Mouse (Mus musculus) kidney, embryonic 16.5 days (tissue): ENCODE data around the gene Gas2l2. TPM values are rescaled to one million over a fixed set of nuclear protein-coding genes. Genes with fewer than 3 reads are reported as not detected.

Experiments used
- ATAC-seq: fragments of 200-750 bp; cut with Nextera tagmentation; 2 replicates; pipeline ENCODE4 v1.8.0; 2017; ENCODE audit warnings: moderate TSS enrichment; ENCODE audit not compliant: low FRiP score, low TSS enrichment
- H3K27ac ChIP-seq: fragments of 300-500 bp; sonication (generic); 2 replicates; pipeline ENCODE4 v1.5.1; 2014; ENCODE audit warnings: low read length
- H3K27me3 ChIP-seq: fragments of 300-500 bp; sonication (generic); 2 replicates; pipeline ENCODE4 v1.6.1; 2014; ENCODE audit warnings: low read length, control low read depth, mixed read lengths; ENCODE audit not compliant: insufficient read depth
- H3K36me3 ChIP-seq: fragments of 300-500 bp; sonication (generic); 2 replicates; pipeline ENCODE4 v1.6.1; 2014; ENCODE audit warnings: low read length, control low read depth, mixed read lengths; ENCODE audit not compliant: insufficient read depth
- H3K4me1 ChIP-seq: fragments of 300-500 bp; sonication (generic); 2 replicates; pipeline ENCODE4 v1.6.1; 2014; ENCODE audit warnings: low read length, control low read depth, mixed read lengths; ENCODE audit not compliant: insufficient read depth
- H3K4me2 ChIP-seq: fragments of 300-500 bp; sonication (generic); replicated peaks from 2 replicates; pipeline ENCODE4 v1.6.1; 2014; ENCODE audit warnings: low read depth, low read length
- H3K4me3 ChIP-seq: fragments of 300-500 bp; sonication (generic); 2 replicates; pipeline ENCODE4 v1.5.1; 2014; ENCODE audit warnings: mild to moderate bottlenecking, low read length
- H3K9ac ChIP-seq: fragments of 300-500 bp; sonication (generic); replicated peaks from 2 replicates; pipeline ENCODE4 v1.6.1; 2014; ENCODE audit warnings: low read length
- H3K9me3 ChIP-seq: fragments of 300-500 bp; sonication (generic); 2 replicates; pipeline ENCODE4 v1.6.1; 2016; ENCODE audit warnings: low read length, control low read depth
- WGBS: fragments of 180-500 bp; shearing (Covaris S2); extraction: QIAGEN DNeasy Blood & Tissue Kit; methylation state at CpG from one replicate; pipeline ENCODE4 v1.1.7; 2014; 5-methylcytosine and 5-hydroxymethylcytosine counted together
- polyA plus RNA-seq: library from polyadenylated mRNA; unstranded; fragments of >200 nt; fragmentation: Nextera tagmentation; extraction: Ambion mirVana; gene quantifications from 2 replicates; pipeline ENCODE4 v1.2.1, GENCODE M21; 2015

The Gas2l2 gene
- polyA plus RNA-seq, 1 experiment from 2014 or later = not detected

- Histone ChIP-seq H3K9me3 (no peaks in the 10 kb centered on the region), H3K4me2 (no peak overlapping the region), H3K27me3 (peaks cover 40% of the 10 kb centered on the region), H3K4me1 (peaks cover 3% of the 10 kb centered on the region; the same call in 1 of the 2 replicates), H3K36me3 (no peaks in the 10 kb centered on the region), H3K4me3 (no peak overlapping the region), H3K9ac (no peak overlapping the region), H3K27ac (no peak overlapping the region)
- no peak for ATAC-seq
- 7% methylated on average over 8 of the region's 8 CpGs for WGBS
Measured at GRCm38 (mm10) chr11:83424681-83425080, 4.6 kb downstream of the Gas2l2 start.

GRCm38 (mm10) chr11:83421305-83421704, 8.0 kb downstream of the Gas2l2 start:
- H3K4me2 ChIP-seq = no peak overlapping the region
- no peak overlapping the region for H3K27ac ChIP-seq
- no peaks in the 10 kb centered on the region for H3K36me3 ChIP-seq
- peaks cover 35% of the 10 kb centered on the region for H3K27me3 ChIP-seq
- H3K9me3 ChIP-seq = no peaks in the 10 kb centered on the region
- 2% methylated on average over 9 of the region's 9 CpGs for WGBS
- H3K9ac ChIP-seq = no peak overlapping the region
- ATAC-seq = no peak
- H3K4me3 ChIP-seq = no peak overlapping the region
- peaks cover 7% of the 10 kb centered on the region; the same call in 1 of the 2 replicates for H3K4me1 ChIP-seq

GRCm38 (mm10) chr11:83420338-83420737, 8.9 kb downstream of the Gas2l2 start:
- peaks cover 32% of the 10 kb centered on the region for H3K27me3 ChIP-seq
- no peak for ATAC-seq
- WGBS = 39% methylated on average over 4 of the region's 4 CpGs

GRCm38 (mm10) chr11:83418566-83418965, 10.7 kb downstream of the Gas2l2 start:
- Histone ChIP-seq H3K27ac (no peak overlapping the region), H3K4me1 (peaks cover 7% of the 10 kb centered on the region; the same call in 1 of the 2 replicates), H3K9ac (no peak overlapping the region), H3K4me2 (no peak overlapping the region; the same call in 1 of the 2 replicates), H3K9me3 (no peaks in the 10 kb centered on the region), H3K36me3 (no peaks in the 10 kb centered on the region), H3K4me3 (no peak overlapping the region), H3K27me3 (peaks cover 32% of the 10 kb centered on the region)
- 6% methylated on average over 38 of the region's 38 CpGs for WGBS
- peak; percentile 27; the same call in 1 of the 2 replicates for ATAC-seq

More at GRCm38 (mm10) chr11:83420338-83420737, 8.9 kb downstream of the Gas2l2 start:
- Histone ChIP-seq H3K4me1 (peaks cover 7% of the 10 kb centered on the region; the same call in 1 of the 2 replicates), H3K9ac (no peak overlapping the region), H3K36me3 (no peaks in the 10 kb centered on the region), H3K4me3 (no peak overlapping the region), H3K9me3 (no peaks in the 10 kb centered on the region), H3K4me2 (no peak overlapping the region), H3K27ac (no peak overlapping the region)

- H3K4me2 ChIP-seq = no peak overlapping the region
- H3K27me3 ChIP-seq = peaks cover 32% of the 10 kb centered on the region
- H3K4me3 ChIP-seq = no peak overlapping the region
- no peaks in the 10 kb centered on the region for H3K36me3 ChIP-seq
- no peak overlapping the region for H3K27ac ChIP-seq
- ATAC-seq = no peak
- H3K9me3 ChIP-seq = no peaks in the 10 kb centered on the region
- no peak overlapping the region for H3K9ac ChIP-seq
- H3K4me1 ChIP-seq = peaks cover 7% of the 10 kb centered on the region; the same call in 1 of the 2 replicates
- 81% methylated on average over 7 of the region's 7 CpGs for WGBS
Measured at GRCm38 (mm10) chr11:83417708-83418107, 11.5 kb downstream of the Gas2l2 start.

- H3K4me3 ChIP-seq = no peak overlapping the region
- no peak overlapping the region for H3K27ac ChIP-seq
- H3K9ac ChIP-seq = no peak overlapping the region
- no peak overlapping the region for H3K4me2 ChIP-seq
- 4% methylated on average over 5 of the region's 5 CpGs for WGBS
- peaks cover 7% of the 10 kb centered on the region; the same call in 1 of the 2 replicates for H3K4me1 ChIP-seq
- H3K9me3 ChIP-seq = no peaks in the 10 kb centered on the region
- ATAC-seq = no peak
- H3K27me3 ChIP-seq = peaks cover 32% of the 10 kb centered on the region
- H3K36me3 ChIP-seq = no peaks in the 10 kb centered on the region
Measured at GRCm38 (mm10) chr11:83417080-83417479, 12.2 kb downstream of the Gas2l2 start.

GRCm38 (mm10) chr11:83410510-83410909, 18.7 kb downstream of the Gas2l2 start:
- Histone ChIP-seq H3K4me1 (no peaks in the 10 kb centered on the region), H3K4me2 (no peak overlapping the region), H3K9me3 (no peaks in the 10 kb centered on the region), H3K36me3 (no peaks in the 10 kb centered on the region), H3K27ac (no peak overlapping the region), H3K4me3 (no peak overlapping the region), H3K9ac (no peak overlapping the region), H3K27me3 (no peaks in the 10 kb centered on the region)
- WGBS = 68% methylated on average over 6 of the region's 6 CpGs
- ATAC-seq = no peak

GRCm38 (mm10) chr11:83409792-83410291, 19.4 kb downstream of the Gas2l2 start:
- no peaks in the 10 kb centered on the region for H3K9me3 ChIP-seq
- H3K9ac ChIP-seq = peak overlapping the region; percentile 71
- peak; percentile 43; the same call in 1 of the 2 replicates for ATAC-seq
- 0% methylated on average over 17 of the region's 40 CpGs for WGBS
- H3K27me3 ChIP-seq = no peaks in the 10 kb centered on the region
- no peak overlapping the region for H3K27ac ChIP-seq
- H3K4me1 ChIP-seq = no peaks in the 10 kb centered on the region
- H3K4me3 ChIP-seq = peak overlapping the region; percentile 70
- no peaks in the 10 kb centered on the region for H3K36me3 ChIP-seq
- peak overlapping the region; percentile 96 for H3K4me2 ChIP-seq

GRCm38 (mm10) chr11:83409087-83409754, 20.0 kb downstream of the Gas2l2 start, which contains the start of gene Rasl10b:
Gene Rasl10b, plus strand, starts transcription at chr11:83409137.
- H3K9me3 ChIP-seq = no peaks in the 10 kb centered on the region
- WGBS = 4% methylated on average over 31 of the region's 44 CpGs

GRCm38 (mm10) chr11:83408242-83408641, 21.0 kb downstream of the Gas2l2 start:
- H3K36me3 ChIP-seq = peaks cover 8% of the 10 kb centered on the region; the same call in 1 of the 2 replicates
- no peak overlapping the region for H3K4me3 ChIP-seq
- no peaks in the 10 kb centered on the region for H3K9me3 ChIP-seq
- H3K27ac ChIP-seq = no peak overlapping the region
- no peaks in the 10 kb centered on the region for H3K27me3 ChIP-seq
- 30% methylated on average over 8 of the region's 8 CpGs for whole genome bisulfite sequencing
- no peaks in the 10 kb centered on the region for H3K4me1 ChIP-seq
- no peak overlapping the region for H3K9ac ChIP-seq
- no peak for ATAC-seq
- H3K4me2 ChIP-seq = no peak overlapping the region

More at GRCm38 (mm10) chr11:83409087-83409754, 20.0 kb downstream of the Gas2l2 start, which contains the start of gene Rasl10b:
- Histone ChIP-seq H3K4me3 (peak within 1 kb of the TSS; percentile 70), H3K9ac (peak within 1 kb of the TSS; percentile 71), H3K27me3 (no peaks in the 10 kb centered on the region), H3K4me2 (peak within 1 kb of the TSS; percentile 96), H3K36me3 (no peaks in the 10 kb centered on the region), H3K4me1 (no peaks in the 10 kb centered on the region), H3K27ac (no peak within 1 kb of the TSS)
- ATAC-seq = peak; percentile 66; the same call in 1 of the 2 replicates
